Mouse (Mus musculus): ENCODE data around the gene Cspg5.
A peak's percentile ranks its signal among the peaks of the same experiment; 100 is the strongest.

GRCm38 (mm10) chr9:110296867-110297627, 53.5 kb downstream of the Cspg5 start:
- TF ChIP-seq CTCF (IDR thresholded peaks at IDR 0.05; ENCODE audit: borderline replicate concordance, extremely low read depth, insufficient read depth, insufficient read length): peak; percentile 93
- no peak for TF ChIP-seq POLR2A (IDR thresholded peaks at IDR 0.05; ENCODE audit: borderline replicate concordance, extremely low read depth, insufficient read depth, insufficient read length, poor library complexity, severe bottlenecking)

Measured in brain, embryonic 14.5 days (tissue).